Mouse (Mus musculus) kidney, embryonic 16.5 days (tissue): ENCODE measurements around the gene Dbp. TPM values are rescaled to one million over a fixed set of nuclear protein-coding genes. Genes with fewer than 3 reads are reported as not detected.
"Not testable (repeated sequence)": the region's sequence is repeated elsewhere in the genome, so short reads cannot be mapped to it uniquely, and the experiment has no call there.

Source experiments
- ATAC-seq: fragments of 200-750 bp; cut with Nextera tagmentation; 2 replicates; pipeline ENCODE4 v1.8.0; 2017; ENCODE audit warnings: moderate TSS enrichment; ENCODE audit not compliant: low FRiP score, low TSS enrichment
- H3K27ac ChIP-seq: fragments of 300-500 bp; sonication (generic); 2 replicates; pipeline ENCODE4 v1.5.1; 2014; ENCODE audit warnings: low read length
- H3K27me3 ChIP-seq: fragments of 300-500 bp; sonication (generic); 2 replicates; pipeline ENCODE4 v1.6.1; 2014; ENCODE audit warnings: low read length, control low read depth, mixed read lengths; ENCODE audit not compliant: insufficient read depth
- H3K36me3 ChIP-seq: fragments of 300-500 bp; sonication (generic); 2 replicates; pipeline ENCODE4 v1.6.1; 2014; ENCODE audit warnings: low read length, control low read depth, mixed read lengths; ENCODE audit not compliant: insufficient read depth
- H3K4me1 ChIP-seq: fragments of 300-500 bp; sonication (generic); 2 replicates; pipeline ENCODE4 v1.6.1; 2014; ENCODE audit warnings: low read length, control low read depth, mixed read lengths; ENCODE audit not compliant: insufficient read depth
- H3K4me2 ChIP-seq: fragments of 300-500 bp; sonication (generic); replicated peaks from 2 replicates; pipeline ENCODE4 v1.6.1; 2014; ENCODE audit warnings: low read depth, low read length
- H3K4me3 ChIP-seq: fragments of 300-500 bp; sonication (generic); 2 replicates; pipeline ENCODE4 v1.5.1; 2014; ENCODE audit warnings: mild to moderate bottlenecking, low read length
- H3K9ac ChIP-seq: fragments of 300-500 bp; sonication (generic); replicated peaks from 2 replicates; pipeline ENCODE4 v1.6.1; 2014; ENCODE audit warnings: low read length
- H3K9me3 ChIP-seq: fragments of 300-500 bp; sonication (generic); 2 replicates; pipeline ENCODE4 v1.6.1; 2016; ENCODE audit warnings: low read length, control low read depth
- WGBS: fragments of 180-500 bp; shearing (Covaris S2); extraction: QIAGEN DNeasy Blood & Tissue Kit; methylation state at CpG from one replicate; pipeline ENCODE4 v1.1.7; 2014; 5-methylcytosine and 5-hydroxymethylcytosine counted together
- polyA plus RNA-seq: library from polyadenylated mRNA; unstranded; fragments of >200 nt; fragmentation: Nextera tagmentation; extraction: Ambion mirVana; gene quantifications from 2 replicates; pipeline ENCODE4 v1.2.1, GENCODE M21; 2015

The Dbp gene
- 4.1 and 4.3 TPM in 2 replicates for polyA plus RNA-seq

DNA sequence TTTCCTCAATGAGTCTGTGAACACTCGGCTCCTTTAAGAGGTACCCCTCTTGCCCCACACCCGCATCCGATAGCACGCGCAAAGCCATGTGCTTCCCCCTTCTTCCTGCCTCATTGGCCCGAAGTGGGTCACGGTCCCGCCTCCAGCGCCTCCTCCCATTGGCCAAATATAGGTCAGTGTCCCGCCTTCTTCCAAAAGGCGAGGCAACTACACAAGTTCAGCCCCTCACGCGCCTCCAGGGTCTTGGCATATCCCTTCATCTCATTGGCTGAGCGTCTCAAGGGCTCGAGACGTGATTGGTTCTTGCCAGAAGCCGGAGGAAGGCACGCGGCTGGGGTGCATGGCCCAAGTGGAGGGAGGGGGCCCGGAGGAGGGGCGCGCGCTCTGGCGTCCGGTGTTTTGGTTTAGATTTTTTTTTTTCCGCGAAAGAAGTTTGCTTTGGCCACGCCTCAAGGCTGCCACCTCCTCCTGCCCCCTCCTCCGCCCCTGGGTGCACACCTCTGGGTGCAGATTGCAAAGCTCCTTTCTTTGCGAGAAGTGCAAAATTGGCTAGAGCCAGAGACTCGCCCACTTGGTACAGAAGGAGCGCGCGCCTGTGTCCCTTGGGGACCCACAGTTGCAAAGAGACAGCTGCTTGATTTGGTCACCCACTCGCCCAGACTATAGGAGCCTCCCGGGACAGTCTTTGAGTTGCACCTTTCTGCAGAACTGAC is at the start of gene Dbp:
Gene Dbp, plus strand, starts transcription at position 359 of the 713 bp plus-strand sequence.
- Histone ChIP-seq H3K27me3 (peaks cover 7% of the 10 kb centered on the region), H3K4me2 (peak within 1 kb of the TSS; percentile 94), H3K9me3 (no peaks in the 10 kb centered on the region), H3K9ac (peak within 1 kb of the TSS; percentile 89), H3K4me1 (peaks cover 62% of the 10 kb centered on the region), H3K36me3 (no peaks in the 10 kb centered on the region), H3K27ac (peak within 1 kb of the TSS; percentile 86), H3K4me3 (peak within 1 kb of the TSS; percentile 71)
- 0% methylated on average over 36 of the region's 36 CpGs for WGBS
- ATAC-seq, result peak; percentile 88

DNA sequence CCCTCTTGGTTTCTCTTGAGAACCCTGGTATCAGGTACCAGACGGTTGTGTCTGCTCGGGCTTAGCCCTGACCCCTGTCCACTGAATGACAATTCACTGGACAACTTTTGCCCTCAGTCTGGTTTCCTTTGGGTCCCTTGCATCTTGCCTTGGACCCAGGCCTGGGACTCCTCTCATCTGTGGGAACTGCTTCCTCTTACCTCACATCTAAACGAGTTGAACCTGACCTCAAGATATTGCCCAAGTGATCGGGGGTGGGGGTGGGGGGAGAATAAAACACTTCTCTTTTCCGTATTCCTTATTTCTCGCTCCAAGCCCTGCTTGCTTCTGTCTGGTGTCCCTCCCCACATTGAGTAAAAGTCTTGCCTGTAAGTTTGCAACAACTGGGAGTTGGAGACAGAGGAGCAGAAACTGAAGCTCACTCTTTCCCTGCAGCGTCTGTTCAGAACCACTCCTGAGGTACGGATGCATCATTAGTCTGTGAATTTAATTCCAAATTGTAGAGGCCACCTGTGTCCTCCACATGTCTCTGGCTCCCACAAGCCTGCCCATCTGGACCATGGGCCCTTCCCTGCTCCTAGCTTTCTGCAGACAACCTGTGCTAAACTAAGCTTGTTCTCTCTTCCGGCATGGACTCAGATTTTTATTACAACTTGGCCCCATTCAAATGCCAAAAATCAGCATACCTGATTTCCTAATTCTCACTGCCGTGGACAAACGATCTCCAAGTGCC is 44.0 kb upstream of the Dbp start:
- H3K9ac ChIP-seq, result no peak overlapping the region
- H3K27ac ChIP-seq, result no peak overlapping the region
- peaks cover 6% of the 10 kb centered on the region for H3K9me3 ChIP-seq
- ATAC-seq, result no peak
- peaks cover 16% of the 10 kb centered on the region for H3K4me1 ChIP-seq
- no peaks in the 10 kb centered on the region for H3K27me3 ChIP-seq
- no peak overlapping the region for H3K4me2 ChIP-seq
- WGBS, result 64% methylated on average over 11 of the region's 11 CpGs
- H3K4me3 ChIP-seq, result no peak overlapping the region
- H3K36me3 ChIP-seq, result no peaks in the 10 kb centered on the region

- not testable (repeated sequence) for H3K27me3 ChIP-seq, H3K4me3 ChIP-seq, H3K9me3 ChIP-seq, H3K27ac ChIP-seq, ATAC-seq, H3K4me2 ChIP-seq, H3K36me3 ChIP-seq, H3K9ac ChIP-seq
- 91% methylated on average over 6 of the region's 6 CpGs for WGBS
- H3K4me1 ChIP-seq, result peaks cover 16% of the 10 kb centered on the region
These were observed 43.2 kb upstream of the Dbp start for GRCm38 (mm10) chr7:45661702-45662101.

DNA sequence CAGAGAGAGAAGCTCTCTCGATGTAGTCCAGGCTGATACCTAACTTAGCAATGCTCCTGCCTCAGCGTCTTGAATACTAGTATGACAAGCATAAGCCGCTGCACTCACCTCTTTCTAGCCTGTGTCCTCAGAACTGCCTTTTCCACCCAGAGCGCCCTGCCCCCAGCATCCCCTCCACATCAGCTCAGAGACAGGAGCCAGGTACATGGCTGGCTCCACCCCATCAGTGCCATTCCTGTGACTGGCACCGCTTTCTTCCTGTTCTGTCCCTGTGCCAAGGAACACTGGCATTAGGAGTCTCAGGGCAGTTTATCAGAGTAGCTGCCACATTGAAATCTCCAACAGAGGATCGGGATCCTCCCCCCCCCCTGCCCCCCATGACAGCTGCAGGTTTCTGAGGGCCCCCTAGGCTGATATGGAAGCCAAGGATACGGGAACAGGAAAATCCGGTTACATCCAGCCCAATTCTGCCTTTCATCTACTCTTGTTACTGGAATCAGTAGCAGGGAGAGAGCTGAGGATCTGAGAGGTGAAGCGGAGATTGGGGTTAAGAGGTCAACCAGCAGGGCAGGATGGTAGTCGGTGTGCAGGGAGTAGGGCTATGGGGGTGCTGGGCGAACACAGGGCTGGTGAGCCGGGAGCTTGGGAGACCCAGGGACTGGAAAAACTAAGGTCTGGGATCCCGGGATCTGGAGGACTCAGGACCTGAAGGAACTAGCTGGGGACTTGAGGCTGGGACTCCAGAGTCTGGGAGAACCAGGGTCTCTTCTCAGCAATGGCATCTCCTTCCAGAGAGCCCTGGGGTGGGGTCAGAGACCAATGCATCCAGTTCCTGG is 39.4 kb upstream of the Dbp start:
- WGBS, result 43% methylated on average over 13 of the region's 13 CpGs
- peaks cover 4% of the 10 kb centered on the region; the same call in 1 of the 2 replicates for H3K9me3 ChIP-seq
- H3K27me3 ChIP-seq, result no peaks in the 10 kb centered on the region
- ATAC-seq, result peak; percentile 64
- H3K27ac ChIP-seq, result no peak overlapping the region
- peaks cover 19% of the 10 kb centered on the region for H3K4me1 ChIP-seq
- H3K4me3 ChIP-seq, result no peak overlapping the region
- H3K36me3 ChIP-seq, result no peaks in the 10 kb centered on the region
- H3K9ac ChIP-seq, result 0 out of 2 replicates have a peak overlapping the region, but pooled peaks have one; percentile 26
- 0 out of 2 replicates have a peak overlapping the region, but pooled peaks have one; percentile 10 for H3K4me2 ChIP-seq

- no peak within 1 kb of the TSS for H3K27ac ChIP-seq
- peak; percentile 42; the same call in 1 of the 2 replicates for ATAC-seq
- peaks cover 4% of the 10 kb centered on the region; the same call in 1 of the 2 replicates for H3K9me3 ChIP-seq
- H3K4me1 ChIP-seq, result peaks cover 19% of the 10 kb centered on the region
- no peaks in the 10 kb centered on the region for H3K27me3 ChIP-seq
- 74% methylated on average over 7 of the region's 7 CpGs for WGBS
- H3K36me3 ChIP-seq, result no peaks in the 10 kb centered on the region
- H3K9ac ChIP-seq, result 0 out of 2 replicates have a peak within 1 kb of the TSS, but pooled peaks have one; percentile 26
- 0 out of 2 replicates have a peak within 1 kb of the TSS, but pooled peaks have one; percentile 10 for H3K4me2 ChIP-seq
- no peak within 1 kb of the TSS for H3K4me3 ChIP-seq
These were observed 38.7 kb upstream of the Dbp start, which contains the start of gene Fut2 for GRCm38 (mm10) chr7:45666161-45666560. TSS of gene Fut2 (minus strand) at chr7:45666394.

DNA sequence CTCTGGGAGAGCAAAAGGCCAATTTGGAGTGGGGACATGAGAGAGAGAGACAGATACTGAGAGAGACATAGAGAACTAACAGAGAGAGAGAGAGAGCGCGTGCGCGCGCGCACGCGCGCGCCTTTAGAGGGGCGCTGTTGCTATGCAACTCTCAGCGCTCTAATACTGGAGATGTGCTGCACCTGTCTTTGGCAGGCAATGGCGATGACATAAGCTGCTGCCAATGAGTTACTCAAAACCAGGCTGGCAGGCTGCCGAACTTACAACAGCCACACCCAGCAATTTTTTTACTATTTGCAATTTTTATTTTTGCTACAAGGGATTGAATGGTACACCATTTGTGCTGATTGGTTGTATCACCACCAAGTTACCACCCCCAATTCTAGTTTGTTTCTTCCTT is 37.1 kb upstream of the Dbp start:
- no peak for ATAC-seq
- Histone ChIP-seq H3K4me1 (peaks cover 19% of the 10 kb centered on the region), H3K27me3 (no peaks in the 10 kb centered on the region), H3K27ac (no peak overlapping the region), H3K9me3 (peaks cover 4% of the 10 kb centered on the region; the same call in 1 of the 2 replicates), H3K4me2 (no peak overlapping the region), H3K9ac (no peak overlapping the region), H3K36me3 (no peaks in the 10 kb centered on the region), H3K4me3 (no peak overlapping the region)
- WGBS, result 86% methylated on average over 14 of the region's 14 CpGs

DNA sequence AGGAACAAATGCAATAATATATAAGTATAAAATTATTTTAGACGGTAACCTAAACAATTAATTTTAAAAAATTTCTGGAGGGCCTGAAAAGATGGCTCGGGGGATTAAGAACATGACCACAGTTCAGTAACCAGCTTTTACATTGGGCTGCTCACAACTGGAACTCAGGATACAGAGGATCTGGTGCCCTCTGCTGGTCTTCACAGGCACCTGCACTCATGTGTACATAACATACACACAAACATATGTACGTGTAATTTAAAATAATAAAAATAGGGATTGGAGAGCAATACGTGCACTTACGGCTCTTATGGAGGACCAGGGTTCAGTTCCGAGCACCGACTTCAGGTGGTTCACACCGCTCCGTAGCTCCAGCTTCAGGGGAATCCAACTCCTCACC is 36.0 kb upstream of the Dbp start:
- Histone ChIP-seq H3K9me3 (peaks cover 4% of the 10 kb centered on the region; the same call in 1 of the 2 replicates), H3K27ac (no peak overlapping the region), H3K9ac (no peak overlapping the region), H3K4me3 (no peak overlapping the region), H3K27me3 (no peaks in the 10 kb centered on the region), H3K4me1 (peaks cover 19% of the 10 kb centered on the region), H3K36me3 (no peaks in the 10 kb centered on the region), H3K4me2 (no peak overlapping the region)
- ATAC-seq, result no peak
- WGBS, result 93% methylated on average over 9 of the region's 9 CpGs

- H3K9ac ChIP-seq, result no peak overlapping the region
- peaks cover 12% of the 10 kb centered on the region for H3K4me1 ChIP-seq
- no peaks in the 10 kb centered on the region for H3K9me3 ChIP-seq
- no peak overlapping the region for H3K4me3 ChIP-seq
- no peak overlapping the region for H3K27ac ChIP-seq
- WGBS, result 66% methylated on average over 7 of the region's 7 CpGs
- no peaks in the 10 kb centered on the region for H3K27me3 ChIP-seq
- no peak overlapping the region for H3K4me2 ChIP-seq
- ATAC-seq, result no peak
- H3K36me3 ChIP-seq, result no peaks in the 10 kb centered on the region
These were observed 27.1 kb upstream of the Dbp start for GRCm38 (mm10) chr7:45677627-45678295.

- Histone ChIP-seq H3K9ac (no peak overlapping the region), H3K27me3 (no peaks in the 10 kb centered on the region), H3K36me3 (no peaks in the 10 kb centered on the region), H3K27ac (no peak overlapping the region), H3K9me3 (no peaks in the 10 kb centered on the region), H3K4me1 (peaks cover 12% of the 10 kb centered on the region), H3K4me2 (no peak overlapping the region), H3K4me3 (no peak overlapping the region)
- WGBS, result 90% methylated on average over 14 of the region's 14 CpGs
- ATAC-seq, result no peak
These were observed 26.4 kb upstream of the Dbp start for GRCm38 (mm10) chr7:45678513-45678912.
